Mouse (Mus musculus) heart, embryonic 12.5 days (tissue): ENCODE data around the gene Arl9. TPM values are rescaled to one million over a fixed set of nuclear protein-coding genes. Genes with fewer than 3 reads are reported as not detected.

ENCODE experiments used
- ATAC-seq: fragments of 200-750 bp; cut with Nextera tagmentation; 2 replicates; pipeline ENCODE4 v1.8.0; 2017; ENCODE audit warnings: moderate TSS enrichment, moderate library complexity; ENCODE audit not compliant: insufficient number of reproducible peaks, low FRiP score
- H3K27ac ChIP-seq: fragments of 300-500 bp; sonication (generic); 2 replicates; pipeline ENCODE4 v1.5.1; 2016; ENCODE audit warnings: mild to moderate bottlenecking, moderate library complexity; ENCODE audit not compliant: poor library complexity, severe bottlenecking
- H3K27me3 ChIP-seq: fragments of 300-500 bp; sonication (generic); replicated peaks from 2 replicates; pipeline ENCODE4 v1.6.1; 2016; ENCODE audit warnings: mild to moderate bottlenecking, moderate library complexity
- H3K36me3 ChIP-seq: fragments of 300-500 bp; sonication (generic); 2 replicates; pipeline ENCODE4 v1.6.1; 2016; ENCODE audit warnings: mild to moderate bottlenecking, moderate library complexity
- H3K4me1 ChIP-seq: fragments of 300-500 bp; sonication (generic); replicated peaks from 2 replicates; pipeline ENCODE4 v1.6.1; 2016; ENCODE audit warnings: mild to moderate bottlenecking
- H3K4me2 ChIP-seq: fragments of 300-500 bp; sonication (generic); 2 replicates; pipeline ENCODE4 v1.6.1; 2016; ENCODE audit warnings: mild to moderate bottlenecking, moderate library complexity
- H3K4me3 ChIP-seq: fragments of 300-500 bp; sonication (generic); 2 replicates; pipeline ENCODE4 v1.5.1; 2016; ENCODE audit warnings: mild to moderate bottlenecking
- H3K9ac ChIP-seq: fragments of 300-500 bp; sonication (generic); 2 replicates; pipeline ENCODE4 v1.6.1; 2016; ENCODE audit warnings: mild to moderate bottlenecking, moderate library complexity
- H3K9me3 ChIP-seq: fragments of 300-500 bp; sonication (generic); replicated peaks from 2 replicates; pipeline ENCODE4 v1.6.1; 2016; ENCODE audit warnings: mild to moderate bottlenecking, moderate library complexity
- WGBS: fragments of 180-500 bp; shearing (Covaris S2); methylation state at CpG from one replicate; pipeline ENCODE4 v1.1.7; 2016; 5-methylcytosine and 5-hydroxymethylcytosine counted together
- polyA plus RNA-seq: library from polyadenylated mRNA; unstranded; fragments of >200 nt; fragmentation: Nextera tagmentation; extraction: Ambion mirVana; gene quantifications from 2 replicates; pipeline ENCODE4 v1.2.1, GENCODE M21; 2016

The Arl9 gene
- polyA plus RNA-seq, 1 experiment from 2014 or later = not detected

GRCm38 (mm10) chr5:76974554-76975285 is 29.1 kb upstream of the Arl9 start, which contains the start of gene Srp72:
TSS of gene Srp72 (plus strand) at chr5:76974683.
- peak within 1 kb of the TSS; percentile 83 for H3K27ac ChIP-seq
- H3K4me3 ChIP-seq = peak within 1 kb of the TSS; percentile 86
- peak; percentile 94 for ATAC-seq
- no peaks in the 10 kb centered on the region for H3K27me3 ChIP-seq
- no peaks in the 10 kb centered on the region for H3K9me3 ChIP-seq
- peak within 1 kb of the TSS; percentile 86 for H3K9ac ChIP-seq
- peaks cover 38% of the 10 kb centered on the region for H3K36me3 ChIP-seq
- H3K4me2 ChIP-seq = peak within 1 kb of the TSS; percentile 85
- under 1% methylated on average over 60 of the region's 60 CpGs for WGBS
- H3K4me1 ChIP-seq = peaks cover 13% of the 10 kb centered on the region

- 87% methylated on average over 8 of the region's 8 CpGs for WGBS
- Histone ChIP-seq H3K27me3 (no peaks in the 10 kb centered on the region), H3K4me3 (peak overlapping the region; percentile 86), H3K9me3 (no peaks in the 10 kb centered on the region), H3K27ac (no peak overlapping the region), H3K36me3 (peaks cover 35% of the 10 kb centered on the region), H3K4me1 (peaks cover 13% of the 10 kb centered on the region), H3K4me2 (peak overlapping the region; percentile 85), H3K9ac (peak overlapping the region; percentile 45; the same call in 1 of the 2 replicates)
- ATAC-seq = no peak
These were observed 28.1 kb upstream of the Arl9 start for GRCm38 (mm10) chr5:76975736-76976135.

DNA sequence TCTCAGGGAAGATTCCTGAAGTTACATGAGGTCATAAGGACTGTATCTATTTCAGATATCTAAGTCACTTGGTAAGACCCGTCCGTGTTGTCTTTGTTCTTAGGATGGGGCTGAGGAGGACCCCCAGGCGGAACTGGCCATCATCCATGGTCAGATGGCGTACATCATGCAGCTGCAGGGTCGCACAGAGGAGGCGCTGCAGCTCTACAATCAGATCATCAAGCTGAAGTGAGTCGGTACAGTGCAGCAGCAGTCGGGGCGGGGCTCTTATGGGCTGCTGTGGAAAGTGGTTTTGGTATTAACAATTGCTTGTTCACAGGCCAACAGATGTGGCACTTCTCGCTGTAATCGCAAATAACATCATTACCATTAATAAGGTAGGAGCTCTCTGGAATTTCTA is 19.8 kb upstream of the Arl9 start:
- no peak for ATAC-seq
- Histone ChIP-seq H3K27ac (no peak overlapping the region), H3K27me3 (no peaks in the 10 kb centered on the region), H3K4me1 (no peaks in the 10 kb centered on the region), H3K4me3 (no peak overlapping the region), H3K9ac (no peak overlapping the region), H3K36me3 (peaks cover 76% of the 10 kb centered on the region), H3K9me3 (no peaks in the 10 kb centered on the region), H3K4me2 (no peak overlapping the region)
- WGBS = 90% methylated on average over 11 of the region's 11 CpGs

GRCm38 (mm10) chr5:76990789-76991188 is 13.1 kb upstream of the Arl9 start:
- Histone ChIP-seq H3K27ac (no peak overlapping the region), H3K4me3 (no peak overlapping the region), H3K9me3 (0 out of 2 replicates have a peak, but pooled peaks cover 4% of the 10 kb centered on the region), H3K4me2 (no peak overlapping the region), H3K36me3 (peaks cover 85% of the 10 kb centered on the region), H3K4me1 (no peaks in the 10 kb centered on the region), H3K27me3 (no peaks in the 10 kb centered on the region), H3K9ac (no peak overlapping the region)
- ATAC-seq = no peak
- 91% methylated on average over 3 of the region's 3 CpGs for WGBS

DNA sequence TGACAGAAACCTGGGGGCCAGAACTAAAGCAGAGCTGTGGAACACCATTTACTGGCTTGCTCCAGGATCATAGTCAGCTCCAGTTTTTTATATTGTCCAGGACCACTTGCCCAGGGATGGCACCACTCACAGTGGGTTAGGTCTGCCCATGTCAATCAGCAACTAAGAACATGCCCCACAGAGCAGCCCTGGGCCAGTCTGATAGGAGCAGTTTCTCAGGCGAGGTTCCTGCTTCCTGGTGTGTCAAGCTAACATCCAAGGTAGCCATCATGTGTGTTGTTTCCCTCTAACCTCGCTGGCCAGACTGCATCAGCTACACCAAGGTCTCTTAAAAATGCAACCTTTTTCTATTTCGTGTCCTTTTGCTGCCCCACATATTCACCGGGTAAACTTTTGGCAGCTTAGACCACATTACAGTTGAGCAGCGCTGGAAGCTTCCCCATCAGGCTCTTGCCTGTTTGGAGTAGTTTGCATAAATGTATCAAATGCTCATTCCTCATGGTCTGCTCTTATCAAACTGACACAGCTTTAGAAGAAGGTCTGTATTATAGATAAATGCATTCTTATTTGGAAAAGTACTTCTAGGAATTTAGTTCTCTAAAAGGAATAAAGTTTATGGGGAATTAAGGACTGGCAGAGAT is 10.6 kb upstream of the Arl9 start:
- Histone ChIP-seq H3K4me2 (no peak overlapping the region), H3K27me3 (no peaks in the 10 kb centered on the region), H3K36me3 (peaks cover 87% of the 10 kb centered on the region), H3K9me3 (0 out of 2 replicates have a peak, but pooled peaks cover 4% of the 10 kb centered on the region), H3K9ac (no peak overlapping the region), H3K4me3 (no peak overlapping the region), H3K4me1 (no peaks in the 10 kb centered on the region), H3K27ac (no peak overlapping the region)
- WGBS = 91% methylated on average over 5 of the region's 5 CpGs
- no peak for ATAC-seq

DNA sequence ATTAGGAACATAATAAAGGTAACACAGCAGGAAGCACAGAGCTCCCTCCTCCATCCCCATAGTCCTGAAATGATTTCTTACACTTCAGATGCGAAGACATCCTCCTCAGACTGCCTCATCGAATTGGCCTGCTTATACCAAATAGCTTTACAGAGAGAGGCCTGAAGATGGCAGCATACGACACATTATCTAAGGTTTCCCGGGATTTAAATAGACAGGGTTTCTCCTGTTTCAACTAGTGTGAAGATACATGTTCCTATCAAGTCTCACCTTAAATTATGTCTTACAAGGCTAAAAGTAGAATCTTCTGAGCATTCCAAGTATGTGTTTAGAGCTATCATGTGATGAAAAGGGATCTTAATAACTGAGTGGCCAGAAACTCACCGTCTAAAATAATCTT is 5.4 kb upstream of the Arl9 start:
- ATAC-seq = no peak
- Histone ChIP-seq H3K27me3 (no peaks in the 10 kb centered on the region), H3K27ac (no peak overlapping the region), H3K4me3 (no peak overlapping the region), H3K4me2 (no peak overlapping the region), H3K4me1 (no peaks in the 10 kb centered on the region), H3K36me3 (peaks cover 72% of the 10 kb centered on the region), H3K9me3 (0 out of 2 replicates have a peak, but pooled peaks cover under 1% of the 10 kb centered on the region), H3K9ac (no peak overlapping the region)
- WGBS = 46% methylated on average over 5 of the region's 5 CpGs

- WGBS = 87% methylated on average over 17 of the region's 17 CpGs
- no peaks in the 10 kb centered on the region for H3K4me1 ChIP-seq
- no peaks in the 10 kb centered on the region for H3K9me3 ChIP-seq
These were observed 2.7 kb upstream of the Arl9 start for GRCm38 (mm10) chr5:77001192-77001591.

DNA sequence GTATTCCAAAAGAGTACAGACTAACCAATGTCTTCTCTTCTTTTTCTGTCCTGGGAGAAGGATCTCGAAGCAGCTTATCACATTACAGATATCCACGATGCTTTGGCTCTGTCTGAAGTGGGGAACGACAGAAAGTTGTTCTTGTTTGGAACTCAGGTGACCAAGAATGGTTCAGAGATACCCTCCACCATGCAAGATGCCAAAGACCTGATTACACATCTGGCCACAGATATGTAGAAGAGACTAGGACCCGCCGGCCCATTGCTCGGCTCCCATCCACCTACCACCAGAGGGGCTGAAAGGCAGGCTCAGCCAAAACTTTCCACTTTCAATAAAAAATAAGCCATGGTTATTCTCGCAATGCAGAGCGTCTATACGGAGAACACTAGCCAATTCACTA is 6.5 kb downstream of the Arl9 start:
- no peak overlapping the region for H3K4me3 ChIP-seq
- WGBS = 74% methylated on average over 9 of the region's 9 CpGs
- H3K27me3 ChIP-seq = no peaks in the 10 kb centered on the region
- H3K9ac ChIP-seq = no peak overlapping the region
- no peak overlapping the region for H3K4me2 ChIP-seq
- ATAC-seq = no peak
- no peak overlapping the region for H3K27ac ChIP-seq
- H3K36me3 ChIP-seq = no peaks in the 10 kb centered on the region
- no peaks in the 10 kb centered on the region for H3K9me3 ChIP-seq
- no peaks in the 10 kb centered on the region for H3K4me1 ChIP-seq

More at GRCm38 (mm10) chr5:77001192-77001591, 2.7 kb upstream of the Arl9 start:
- H3K4me2 ChIP-seq = no peak overlapping the region
- no peaks in the 10 kb centered on the region for H3K27me3 ChIP-seq
- no peak overlapping the region for H3K4me3 ChIP-seq
- H3K36me3 ChIP-seq = peaks cover 47% of the 10 kb centered on the region
- no peak overlapping the region for H3K27ac ChIP-seq
- no peak for ATAC-seq
- H3K9ac ChIP-seq = no peak overlapping the region

DNA sequence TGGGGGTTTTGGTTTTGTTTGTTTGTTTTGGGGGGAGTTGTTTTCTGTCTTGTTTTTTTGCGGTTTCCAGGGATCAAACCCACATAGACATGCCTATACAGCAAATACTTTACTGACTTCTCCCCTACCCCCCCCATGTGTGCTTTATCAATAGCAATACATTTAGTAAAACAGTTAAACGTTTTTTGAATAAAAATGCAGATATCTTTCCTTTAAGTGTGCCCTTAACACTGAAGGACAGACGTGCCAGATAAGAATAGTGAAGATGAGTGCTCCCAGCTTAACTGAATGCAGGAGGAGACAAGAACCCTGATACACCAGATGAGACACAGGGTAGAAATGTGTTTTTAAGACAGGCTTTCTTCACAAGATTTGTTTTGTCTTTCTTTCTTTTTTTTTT is 7.2 kb downstream of the Arl9 start:
- Histone ChIP-seq H3K36me3 (no peaks in the 10 kb centered on the region), H3K4me2 (no peak overlapping the region), H3K27me3 (no peaks in the 10 kb centered on the region; the same call in 1 of the 2 replicates), H3K27ac (no peak overlapping the region), H3K4me3 (no peak overlapping the region), H3K9ac (no peak overlapping the region), H3K9me3 (no peaks in the 10 kb centered on the region), H3K4me1 (peaks cover under 1% of the 10 kb centered on the region; the same call in 1 of the 2 replicates)
- no peak for ATAC-seq
- WGBS = 53% methylated on average over 3 of the region's 3 CpGs

GRCm38 (mm10) chr5:77013171-77013570 is 9.3 kb downstream of the Arl9 start:
- WGBS = 69% methylated on average over 3 of the region's 3 CpGs
- Histone ChIP-seq H3K4me1 (peaks cover 4% of the 10 kb centered on the region; the same call in 1 of the 2 replicates), H3K9me3 (no peaks in the 10 kb centered on the region), H3K9ac (no peak overlapping the region), H3K27ac (no peak overlapping the region), H3K4me3 (no peak overlapping the region), H3K36me3 (no peaks in the 10 kb centered on the region), H3K27me3 (peaks cover 6% of the 10 kb centered on the region), H3K4me2 (no peak overlapping the region)
- ATAC-seq = no peak
